ENCODE assay signal across 22 mouse cellular contexts in genomic region chr16:35189420-35190141, GRCm38 (mm10). TPM values are rescaled to one million over a fixed set of nuclear protein-coding genes. Genes with fewer than 3 reads are reported as not detected.
DNase-seq lines count a peak whose midpoint lies in the region; ATAC-seq and TF ChIP-seq lines count a peak whose summit lies in the region.
"Had no signal": no experiment of that assay in that cellular context is flagged by ENCODE, and none has a peak within 500 bp of the region (broad histone marks: within the 10 kb centered on the region; RNA-seq: fewer than 3 reads in every experiment).

No protein-coding gene starts in this region.

- no peak for DNase-seq in hindbrain, postnatal 0 days (ENCODE audit: low spot score)
- DNase-seq in lung, postnatal 36 days: no peak
- peak; percentile 15 for DNase-seq in lung, postnatal 14 days
- DNase-seq in B cell, adult 2 months: no peak
- DNase-seq in right cerebral cortex, postnatal 36 days (ENCODE audit: low spot score in 2 of 2): no peak
- DNase-seq: cerebellum, adult 11-12 months; heart, adult 11 months; heart, postnatal 10 days; kidney, adult 2 months; thymus, postnatal 4 days had no signal

- no peak for ATAC-seq in hindbrain, embryonic 13.5 days (ENCODE audit: low FRiP score)
- ATAC-seq in hindbrain, postnatal 0 days: no peak
- peak; percentile 56 for ATAC-seq in lung, embryonic 16.5 days (ENCODE audit: low read depth)
- peak; percentile 35; the same call in 1 of the 2 replicates for ATAC-seq in stomach, embryonic 16.5 days (ENCODE audit: insufficient read depth, low FRiP score)
- ATAC-seq: CD4-positive, CD25-positive, alpha-beta regulatory T cell, adult 4 months; midbrain, embryonic 16.5 days had no signal

- H3K9me3 ChIP-seq in hindbrain, embryonic 13.5 days: no peaks in the 10 kb centered on the region
- no peaks in the 10 kb centered on the region for H3K9me3 ChIP-seq in hindbrain, postnatal 0 days (ENCODE audit: low read length)
- H3K9me3 ChIP-seq in lung, embryonic 16.5 days (ENCODE audit: control insufficient read depth, low read length): no peaks in the 10 kb centered on the region
- no peaks in the 10 kb centered on the region for H3K9me3 ChIP-seq in stomach, embryonic 16.5 days (replicated peaks; ENCODE audit: control insufficient read depth, low read length)
- H3K9me3 ChIP-seq: embryonic facial prominence, embryonic 13.5 days; G1E; hindbrain, embryonic 15.5 days; limb, embryonic 12.5 days; liver, embryonic 15.5 days had no signal

- H3K9ac ChIP-seq in hindbrain, embryonic 13.5 days: 0 out of 2 replicates have a peak overlapping the region, but pooled peaks have one; percentile 29
- no peak overlapping the region for H3K9ac ChIP-seq in hindbrain, postnatal 0 days (replicated peaks; ENCODE audit: low read length)
- H3K9ac ChIP-seq in lung, embryonic 16.5 days (ENCODE audit: low read length): no peak overlapping the region
- H3K9ac ChIP-seq in stomach, embryonic 16.5 days (ENCODE audit: low read length): peak overlapping the region; percentile 26; the same call in 1 of the 2 replicates
- H3K9ac ChIP-seq: embryonic facial prominence, embryonic 13.5 days; hindbrain, embryonic 15.5 days; limb, embryonic 12.5 days; liver, embryonic 15.5 days had no signal

- no peaks in the 10 kb centered on the region for H3K36me3 ChIP-seq in hindbrain, embryonic 13.5 days
- no peaks in the 10 kb centered on the region for H3K36me3 ChIP-seq in hindbrain, postnatal 0 days (ENCODE audit: insufficient read depth, low read length)
- no peaks in the 10 kb centered on the region for H3K36me3 ChIP-seq in lung, embryonic 16.5 days (ENCODE audit: control insufficient read depth, insufficient read depth, low read length)
- no peaks in the 10 kb centered on the region for H3K36me3 ChIP-seq in stomach, embryonic 16.5 days (ENCODE audit: control insufficient read depth, insufficient read depth, low read length)
- H3K36me3 ChIP-seq: G1E; hindbrain, embryonic 15.5 days; limb, embryonic 12.5 days; liver, embryonic 15.5 days had no signal

- WGBS in hindbrain, embryonic 13.5 days: 78% methylated on average over 11 of the region's 11 CpGs
- 76% methylated on average over 11 of the region's 11 CpGs for WGBS in hindbrain, postnatal 0 days
- WGBS in lung, embryonic 16.5 days: 46% methylated on average over 11 of the region's 11 CpGs
- WGBS in stomach, embryonic 16.5 days: 41% methylated on average over 11 of the region's 11 CpGs

- no peak for TF ChIP-seq CTCF in hindbrain, postnatal 0 days (IDR thresholded peaks at IDR 0.05; ENCODE audit: low read depth)

- peaks cover 45% of the 10 kb centered on the region for H3K4me1 ChIP-seq in hindbrain, embryonic 13.5 days (replicated peaks)
- peaks cover 14% of the 10 kb centered on the region for H3K4me1 ChIP-seq in hindbrain, postnatal 0 days (ENCODE audit: insufficient read depth, low read length)
- H3K4me1 ChIP-seq in lung, embryonic 16.5 days (replicated peaks; ENCODE audit: control insufficient read depth, insufficient read depth, low read length): peaks cover 6% of the 10 kb centered on the region
- H3K4me1 ChIP-seq in stomach, embryonic 16.5 days (ENCODE audit: control insufficient read depth, insufficient read depth, low read length): peaks cover 30% of the 10 kb centered on the region
- H3K4me1 ChIP-seq: hindbrain, embryonic 15.5 days; liver, embryonic 15.5 days had no signal

- no peak overlapping the region for H3K4me2 ChIP-seq in hindbrain, embryonic 13.5 days
- H3K4me2 ChIP-seq in hindbrain, postnatal 0 days (ENCODE audit: low read depth, low read length): no peak overlapping the region
- H3K4me2 ChIP-seq in lung, embryonic 16.5 days (ENCODE audit: low read depth, low read length): no peak overlapping the region
- no peak overlapping the region for H3K4me2 ChIP-seq in stomach, embryonic 16.5 days (ENCODE audit: low read depth, low read length)
- H3K4me2 ChIP-seq: embryonic facial prominence, embryonic 13.5 days; hindbrain, embryonic 15.5 days; limb, embryonic 12.5 days; liver, embryonic 15.5 days had no signal

- no peak overlapping the region for H3K4me3 ChIP-seq in hindbrain, embryonic 13.5 days
- H3K4me3 ChIP-seq in hindbrain, postnatal 0 days (ENCODE audit: low read length): no peak overlapping the region
- no peak overlapping the region for H3K4me3 ChIP-seq in lung, embryonic 16.5 days (ENCODE audit: low read length)
- H3K4me3 ChIP-seq in stomach, embryonic 16.5 days (replicated peaks; ENCODE audit: low read length): no peak overlapping the region
- H3K4me3 ChIP-seq: embryonic facial prominence, embryonic 13.5 days; hindbrain, embryonic 15.5 days; left cerebral cortex, adult 2 months; limb, embryonic 12.5 days; liver, embryonic 15.5 days had no signal

- H3K27ac ChIP-seq in hindbrain, embryonic 13.5 days: no peak overlapping the region
- no peak overlapping the region for H3K27ac ChIP-seq in hindbrain, postnatal 0 days
- no peak overlapping the region; the same call in 1 of the 2 replicates for H3K27ac ChIP-seq in lung, embryonic 16.5 days (ENCODE audit: low read length)
- no peak overlapping the region; the same call in 1 of the 2 replicates for H3K27ac ChIP-seq in stomach, embryonic 16.5 days (ENCODE audit: low read length)
- H3K27ac ChIP-seq: embryonic facial prominence, embryonic 13.5 days; hindbrain, embryonic 15.5 days; left cerebral cortex, adult 2 months; limb, embryonic 12.5 days; liver, embryonic 15.5 days had no signal

- H3K27me3 ChIP-seq in hindbrain, embryonic 13.5 days: no peaks in the 10 kb centered on the region
- no peaks in the 10 kb centered on the region for H3K27me3 ChIP-seq in hindbrain, postnatal 0 days (ENCODE audit: insufficient read depth, low read length)
- H3K27me3 ChIP-seq in lung, embryonic 16.5 days (ENCODE audit: control insufficient read depth, insufficient read depth, low read depth, low read length): no peaks in the 10 kb centered on the region
- no peaks in the 10 kb centered on the region for H3K27me3 ChIP-seq in stomach, embryonic 16.5 days (ENCODE audit: control insufficient read depth, insufficient read depth, low read length)
- H3K27me3 ChIP-seq: embryonic facial prominence, embryonic 13.5 days; hindbrain, embryonic 15.5 days; limb, embryonic 12.5 days; liver, embryonic 15.5 days had no signal

RNA-seq across cellular contexts. Expression of gene Adcy5, which starts 34.9 kb away (rescaled TPM):
- polyA plus RNA-seq in hindbrain, embryonic 13.5 days (2015; fragmentation: Nextera tagmentation; extraction: Ambion mirVana): 5.0 and 5.6 TPM in 2 replicates
- total RNA-seq in hindbrain, postnatal 0 days (2014; rRNA removed): 82.7 and 85.5 TPM in 2 replicates
- polyA plus RNA-seq in hindbrain, postnatal 0 days (2015; fragmentation: Nextera tagmentation; extraction: Ambion mirVana): 5.7 and 6.3 TPM in 2 replicates
- 1.4 and 1.5 TPM in 2 replicates for polyA plus RNA-seq in lung, embryonic 16.5 days (2015; fragmentation: Nextera tagmentation; extraction: Ambion mirVana)
- 3.0 TPM in 2 replicates for polyA plus RNA-seq in stomach, embryonic 16.5 days (2015; fragmentation: Nextera tagmentation; extraction: Ambion mirVana)
- total RNA-seq: megakaryocyte-erythroid progenitor cell, adult 5-6 weeks had no signal
- polyA plus RNA-seq: G1E had no signal

Comparison
In these comparisons a context has a peak if more than half of its experiments do, and no peak if none do; other contexts are left out.
1. H3K9ac ChIP-seq: peak in hindbrain, embryonic 13.5 days (single experiment) and stomach, embryonic 16.5 days (single experiment); none in hindbrain, postnatal 0 days (single experiment) and lung, embryonic 16.5 days (single experiment).
2. ATAC-seq: peak in lung, embryonic 16.5 days (single experiment) and stomach, embryonic 16.5 days (single experiment); none in hindbrain, embryonic 13.5 days (single experiment) and hindbrain, postnatal 0 days (single experiment).